Mouse (Mus musculus): ENCODE measurements at regions not wholly inside any gene's neighbourhood (a gene's known extent, or its start where the extent isn't known, plus 50 kb on each side); places are given as distances from the start of the nearest gene placed in this dataset.

DNA sequence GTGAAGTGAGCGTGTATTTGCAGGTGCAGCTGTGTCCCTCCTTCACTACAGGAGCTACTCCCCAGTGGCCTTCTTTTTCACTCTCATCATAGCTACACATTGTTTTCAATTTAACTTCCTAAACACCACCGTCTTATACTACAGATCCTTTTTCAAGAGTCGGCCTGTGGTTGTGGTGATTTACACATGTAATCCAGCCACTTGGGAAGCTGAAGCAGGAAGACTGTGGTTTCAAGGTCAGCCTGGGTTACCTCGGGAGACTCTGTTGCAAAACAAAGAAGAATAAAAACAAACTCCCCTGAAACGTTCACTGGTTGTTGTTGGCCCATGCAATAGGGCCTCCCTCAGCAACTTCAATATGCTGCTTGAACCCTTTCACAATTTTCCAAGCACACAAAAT, 153.8 kb upstream of the Kcnh8 start:
- DNase-seq (ENCODE audit: low read depth, low spot score): no peak

DNA sequence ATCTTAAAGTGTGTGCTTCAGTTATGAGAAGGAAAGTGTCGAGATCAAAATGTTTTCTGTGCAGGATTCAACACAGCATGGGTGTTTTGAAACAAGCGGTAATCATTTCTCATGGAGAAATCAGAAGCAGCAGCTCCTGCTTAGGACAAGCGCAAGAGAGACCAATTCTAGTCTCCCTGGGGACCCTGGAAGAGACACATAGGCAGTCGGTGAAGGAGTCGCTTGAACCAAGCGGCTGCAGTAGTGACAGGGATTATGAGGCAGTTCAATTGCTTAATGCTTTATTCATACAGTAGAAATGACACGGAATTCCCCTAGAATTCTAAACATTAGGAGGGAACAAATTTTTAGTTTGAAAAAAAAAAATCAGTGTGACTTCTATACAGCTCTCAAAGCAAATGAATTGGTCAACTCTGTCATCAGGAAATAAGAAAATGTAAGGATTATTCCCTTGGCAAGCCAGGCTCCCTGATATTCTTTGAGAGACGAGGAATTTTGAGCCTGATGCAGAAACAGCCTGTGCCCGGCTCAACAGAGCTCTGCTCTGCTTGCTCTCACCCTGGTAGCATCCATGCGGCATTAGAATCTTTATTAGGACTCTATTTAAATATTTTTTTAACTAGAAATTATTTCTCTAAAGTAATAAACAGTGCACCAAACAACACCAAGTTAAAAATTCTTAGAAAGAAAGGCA, 143.1 kb upstream of the Kcnh8 start:
- no peak for DNase-seq (ENCODE audit: low read depth, low spot score)

DNA sequence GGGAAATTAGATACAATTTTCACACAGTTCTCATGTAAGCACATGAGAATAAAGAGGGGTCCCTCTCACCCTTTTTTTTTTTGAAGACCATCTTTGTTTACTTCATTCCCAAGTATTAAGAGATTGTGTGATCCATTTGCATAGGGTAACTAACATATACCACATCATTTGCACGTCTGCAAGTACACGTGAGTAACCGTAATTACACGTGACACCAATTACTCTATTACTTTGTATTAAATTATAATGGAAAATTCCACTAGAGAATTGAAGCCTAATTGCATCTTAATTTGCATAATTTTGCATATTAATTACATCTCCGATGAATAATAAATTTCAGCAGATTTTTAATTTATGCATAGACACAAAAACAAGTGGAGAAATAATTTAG, 142.5 kb upstream of the Kcnh8 start:
- no peak for DNase-seq (ENCODE audit: low read depth, low spot score)

DNA sequence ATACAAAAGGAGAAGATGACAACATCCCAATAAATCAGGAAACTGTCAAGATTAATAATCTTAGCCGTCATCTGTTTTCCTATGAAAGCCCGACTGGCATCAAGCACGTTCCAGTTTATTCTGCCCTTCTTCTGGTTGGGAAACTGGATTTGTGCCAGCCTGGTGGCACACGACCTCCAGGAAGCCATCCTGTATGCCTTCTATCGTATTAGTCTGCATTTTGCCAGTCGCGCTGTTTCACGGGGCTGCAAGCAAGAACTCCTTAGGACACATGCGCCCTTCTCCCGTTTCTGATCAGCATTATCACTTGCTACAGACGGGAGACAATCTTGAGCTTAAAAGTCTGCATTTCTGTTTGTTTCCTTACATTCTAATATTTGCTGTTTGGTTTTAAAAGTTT, 141.2 kb upstream of the Kcnh8 start:
- no peak for DNase-seq (ENCODE audit: low read depth, low spot score)

DNA sequence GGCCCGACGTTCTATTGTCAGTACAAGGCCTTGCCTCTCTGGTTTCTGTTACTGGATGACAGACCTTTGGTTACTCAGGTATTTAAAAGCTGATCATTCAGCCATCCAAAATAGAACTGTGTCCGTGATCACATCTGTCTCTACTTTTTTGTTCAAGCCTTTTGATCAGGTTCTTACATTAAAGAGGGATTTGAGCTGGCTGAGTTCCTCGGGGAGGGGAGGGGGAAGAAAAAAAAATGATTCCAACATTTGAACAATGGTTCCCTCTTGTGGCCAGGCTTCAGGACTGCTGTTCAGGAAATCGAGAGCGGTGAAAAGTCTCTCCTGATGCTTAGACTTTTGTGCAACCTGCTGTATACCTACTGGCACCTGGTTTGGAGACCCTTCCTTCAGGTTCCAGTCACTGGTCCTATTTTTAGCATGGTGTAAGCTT, 140.8 kb upstream of the Kcnh8 start:
- DNase-seq (ENCODE audit: low read depth, low spot score): peak; percentile 71

DNA sequence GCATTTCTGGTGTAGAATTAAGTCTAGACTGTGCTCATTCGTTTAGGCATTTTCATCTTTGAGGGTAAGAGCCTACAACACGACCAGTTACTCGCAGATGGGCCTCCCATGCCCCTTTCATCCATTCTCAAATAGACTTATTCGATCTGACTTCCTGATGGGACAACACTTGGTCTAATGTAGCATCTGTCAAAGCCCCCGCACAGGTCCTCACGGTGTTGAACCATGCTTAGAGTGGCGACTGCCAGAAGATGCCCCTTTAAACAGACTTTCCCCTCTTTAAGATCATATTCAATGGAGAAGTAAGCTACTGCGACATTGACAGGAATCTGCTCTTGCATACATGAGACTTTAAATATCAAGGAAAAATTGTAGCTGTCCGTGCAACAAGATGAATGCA, 140.1 kb upstream of the Kcnh8 start:
- no peak for DNase-seq (ENCODE audit: low read depth, low spot score)

DNA sequence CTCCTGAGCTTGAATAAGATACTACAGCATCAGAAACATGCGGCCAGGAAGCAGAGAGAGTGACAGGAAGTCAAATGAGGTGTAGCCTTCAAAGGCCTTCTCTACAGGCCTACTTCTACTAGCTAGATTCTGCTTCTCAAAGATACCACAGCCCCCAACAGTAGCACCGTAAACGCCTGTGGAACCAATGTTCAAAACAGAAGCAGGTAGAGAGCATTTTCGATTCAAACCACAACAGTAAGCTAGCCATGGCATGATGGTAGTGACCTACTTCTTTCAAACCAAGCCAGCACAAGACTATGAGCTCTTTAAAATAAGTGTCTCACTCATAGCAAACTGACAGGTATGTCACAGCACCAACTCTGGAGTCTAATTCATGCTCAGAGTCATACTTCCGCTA, 134.0 kb upstream of the Kcnh8 start:
- DNase-seq (ENCODE audit: low read depth, low spot score): no peak

DNA sequence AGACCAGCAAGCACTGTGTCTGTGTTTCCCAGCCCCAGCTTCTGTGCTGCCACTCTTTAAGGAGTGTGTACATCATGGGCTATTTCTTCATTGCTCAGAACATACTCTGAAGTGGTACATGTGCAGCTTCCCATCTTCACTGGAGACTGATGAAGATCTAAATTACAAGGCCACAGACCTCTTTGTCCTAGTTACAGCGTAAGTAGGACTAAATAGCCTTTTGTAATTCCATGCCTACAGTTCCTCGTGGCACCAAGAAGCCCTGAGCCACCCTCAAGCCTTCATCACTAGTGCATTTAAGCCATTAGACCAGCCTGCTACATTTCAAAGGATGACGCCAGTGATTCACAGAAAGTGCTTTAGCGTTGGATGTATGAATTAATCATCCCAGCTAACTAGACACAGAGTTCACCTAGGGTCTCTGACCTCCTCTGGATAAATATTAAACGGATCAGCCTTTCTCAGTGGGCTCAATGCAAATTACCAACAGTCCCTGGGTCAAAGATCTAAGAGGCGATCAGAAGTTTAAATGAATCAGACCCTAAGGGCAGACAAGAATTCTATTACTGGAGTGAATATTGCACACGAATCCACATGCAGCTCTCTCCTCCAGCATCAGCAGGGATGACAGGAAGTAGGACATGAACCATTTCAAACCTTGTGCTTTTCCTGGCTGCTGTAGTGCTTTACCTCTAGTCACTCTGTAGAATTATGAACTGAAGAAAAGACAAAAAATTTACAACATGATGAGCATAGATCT, 123.0 kb upstream of the Kcnh8 start:
- no peak for DNase-seq (ENCODE audit: low read depth, low spot score)

DNA sequence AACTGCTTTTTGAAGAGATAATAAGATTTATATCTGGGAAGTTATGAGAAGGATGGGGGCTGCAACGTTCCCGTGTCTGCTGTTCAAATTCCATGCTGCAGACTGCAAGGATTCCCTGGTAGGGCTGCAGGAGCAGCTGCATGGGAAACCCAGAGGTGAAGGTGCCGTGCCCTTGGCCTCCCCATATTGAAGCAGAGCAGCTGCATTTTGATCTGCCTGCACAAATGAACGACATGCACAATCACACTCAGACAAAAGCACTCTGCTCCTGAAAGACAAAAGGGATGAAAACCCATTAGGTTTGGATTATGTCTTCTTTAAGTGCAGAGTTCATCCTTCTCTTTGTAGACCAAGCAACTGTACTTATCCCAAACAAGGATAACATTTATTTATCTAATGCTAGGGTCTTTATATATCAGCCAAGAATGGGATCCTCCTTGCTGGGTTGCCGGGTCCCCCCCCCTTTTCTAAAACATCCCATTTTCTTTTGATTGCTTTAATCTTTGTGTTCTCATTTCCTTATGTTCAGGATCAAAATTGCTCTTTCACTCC, 122.3 kb upstream of the Kcnh8 start:
- no peak for DNase-seq (ENCODE audit: low read depth, low spot score)

DNA sequence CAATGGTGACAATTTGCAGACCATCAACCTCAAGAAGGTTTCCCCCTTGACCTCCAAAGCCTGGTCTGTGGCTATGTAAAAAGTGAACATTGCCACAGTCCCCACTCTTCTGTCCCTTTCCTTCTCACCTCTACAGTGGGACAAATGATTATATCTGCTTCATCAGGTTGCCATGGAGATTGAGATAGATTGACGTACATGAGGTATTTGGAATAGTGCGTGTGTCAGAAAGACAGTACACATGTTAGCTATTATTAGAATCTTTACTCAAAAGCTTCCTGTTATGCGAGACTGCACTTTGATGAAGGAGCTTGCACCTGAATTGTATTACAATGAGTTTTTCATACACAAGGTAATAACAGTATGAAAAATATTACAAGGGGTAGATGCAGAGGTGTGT, 95.7 kb upstream of the Kcnh8 start:
- peak; percentile 14 for DNase-seq (ENCODE audit: low read depth, low spot score)

DNA sequence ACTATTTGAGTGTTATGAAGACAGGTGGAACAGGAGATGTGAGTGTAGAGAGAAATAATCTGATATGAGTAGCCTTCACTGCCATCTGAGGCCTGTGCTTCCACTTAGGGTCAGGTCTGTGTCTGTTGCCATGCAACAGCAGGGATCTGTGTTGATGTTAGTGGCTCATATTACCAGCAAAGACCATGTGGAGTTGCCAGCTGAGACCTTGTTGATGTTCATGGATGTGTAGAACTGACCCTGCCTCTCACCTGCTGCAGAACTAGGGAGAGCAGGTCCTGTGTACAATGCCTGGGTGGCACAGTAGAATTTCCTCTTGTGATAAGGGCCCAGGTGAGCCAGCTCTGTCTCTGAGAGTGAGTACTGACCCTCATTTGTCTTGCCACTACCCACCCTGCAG, 72.2 kb upstream of the Kcnh8 start:
- DNase-seq (ENCODE audit: low read depth, low spot score): no peak
